Mouse (Mus musculus): ENCODE results near the gene Syn2.

GRCm38 (mm10) chr6:115174845-115175244 lies 40.1 kb downstream of the Syn2 start:
- TF ChIP-seq POLR2A (IDR thresholded peaks at IDR 0.05; ENCODE audit: borderline replicate concordance, extremely low read depth, insufficient read depth, insufficient read length, poor library complexity, severe bottlenecking), result no peak
- peak; percentile 72; the same call in 1 of the 2 replicates for TF ChIP-seq CTCF (IDR thresholded peaks at IDR 0.05; ENCODE audit: borderline replicate concordance, extremely low read depth, insufficient read depth, insufficient read length)
